Mouse (Mus musculus) embryonic facial prominence, embryonic 12.5 days (tissue): ENCODE measurements around the gene Pde10a. TPM values are rescaled to one million over a fixed set of nuclear protein-coding genes. Genes with fewer than 3 reads are reported as not detected.

Experiments
- ATAC-seq: fragments of 200-750 bp; cut with Nextera tagmentation; 2 replicates; pipeline ENCODE4 v1.8.0; 2017; ENCODE audit not compliant: insufficient number of reproducible peaks, insufficient read depth, low FRiP score, low TSS enrichment
- H3K27ac ChIP-seq: fragments of 300-500 bp; sonication (generic); 2 replicates; pipeline ENCODE4 v1.5.1; 2016; ENCODE audit warnings: mild to moderate bottlenecking
- H3K27me3 ChIP-seq: fragments of 300-500 bp; sonication (generic); 2 replicates; pipeline ENCODE4 v1.6.1; 2016; ENCODE audit warnings: mild to moderate bottlenecking, moderate library complexity
- H3K36me3 ChIP-seq: fragments of 300-500 bp; sonication (generic); 2 replicates; pipeline ENCODE4 v1.6.1; 2016; ENCODE audit warnings: mild to moderate bottlenecking
- H3K4me1 ChIP-seq: fragments of 300-500 bp; sonication (generic); 2 replicates; pipeline ENCODE4 v1.6.1; 2016
- H3K4me2 ChIP-seq: fragments of 300-500 bp; sonication (generic); replicated peaks from 2 replicates; pipeline ENCODE4 v1.6.1; 2016; ENCODE audit warnings: mild to moderate bottlenecking, moderate library complexity
- H3K4me3 ChIP-seq: fragments of 300-500 bp; sonication (generic); 2 replicates; pipeline ENCODE4 v1.5.1; 2016; ENCODE audit warnings: mild to moderate bottlenecking
- H3K9ac ChIP-seq: fragments of 300-500 bp; sonication (generic); 2 replicates; pipeline ENCODE4 v1.6.1; 2016; ENCODE audit warnings: mild to moderate bottlenecking, moderate library complexity
- H3K9me3 ChIP-seq: fragments of 300-500 bp; sonication (generic); 2 replicates; pipeline ENCODE4 v1.6.1; 2016; ENCODE audit warnings: mild to moderate bottlenecking, moderate library complexity
- WGBS: fragments of 180-500 bp; shearing (Covaris S2); methylation state at CpG from one replicate; pipeline ENCODE4 v1.1.7; 2016; 5-methylcytosine and 5-hydroxymethylcytosine counted together
- polyA plus RNA-seq: library from polyadenylated mRNA; unstranded; fragments of >200 nt; fragmentation: Nextera tagmentation; extraction: Ambion mirVana; gene quantifications from 2 replicates; pipeline ENCODE4 v1.2.1, GENCODE M21; 2016

The Pde10a gene
- polyA plus RNA-seq, result 3.9 and 4.9 TPM in 2 replicates

- WGBS, result 4% methylated on average over 18 of the region's 22 CpGs
- H3K4me2 ChIP-seq, result peak within 1 kb of the TSS; percentile 97
- ATAC-seq, result 0 out of 2 replicates have a peak, but pooled peaks have one; percentile 7
- peak within 1 kb of the TSS; percentile 51 for H3K4me3 ChIP-seq
- H3K27me3 ChIP-seq, result peaks cover 60% of the 10 kb centered on the region
- no peaks in the 10 kb centered on the region for H3K36me3 ChIP-seq
- H3K9ac ChIP-seq, result peak within 1 kb of the TSS; percentile 50
- H3K4me1 ChIP-seq, result peaks cover 21% of the 10 kb centered on the region
- H3K9me3 ChIP-seq, result no peaks in the 10 kb centered on the region
- no peak within 1 kb of the TSS for H3K27ac ChIP-seq
These were observed at the start of gene Pde10a for GRCm38 (mm10) chr17:8525225-8525721. Gene Pde10a (plus strand): TSS chr17:8525372.

DNA sequence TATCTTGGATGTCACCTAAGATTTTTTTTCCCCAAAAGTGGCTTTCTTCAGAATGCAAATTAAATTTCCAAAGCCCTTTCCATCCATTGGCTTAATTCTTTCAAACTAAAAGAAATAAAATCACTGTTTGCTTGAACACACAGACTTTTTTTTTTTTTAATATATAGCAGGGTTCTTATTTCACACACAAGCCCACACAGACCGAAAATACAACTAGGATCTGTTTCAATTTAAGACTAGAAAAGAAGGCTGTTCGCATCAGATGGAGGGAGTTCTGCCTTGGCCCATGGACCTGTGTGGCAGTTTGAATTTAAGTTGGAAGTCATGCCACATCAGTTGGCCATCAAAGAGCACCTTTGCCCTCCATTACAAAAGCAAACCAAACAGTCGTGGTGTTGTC, 46.6 kb upstream of the Pde10a start:
- no peak overlapping the region for H3K9ac ChIP-seq
- no peak overlapping the region for H3K4me2 ChIP-seq
- H3K9me3 ChIP-seq, result no peaks in the 10 kb centered on the region
- no peaks in the 10 kb centered on the region for H3K36me3 ChIP-seq
- H3K4me3 ChIP-seq, result no peak overlapping the region
- H3K4me1 ChIP-seq, result no peaks in the 10 kb centered on the region
- no peak for ATAC-seq
- H3K27ac ChIP-seq, result no peak overlapping the region
- WGBS, result 57% methylated on average over 3 of the region's 3 CpGs
- H3K27me3 ChIP-seq, result no peaks in the 10 kb centered on the region

DNA sequence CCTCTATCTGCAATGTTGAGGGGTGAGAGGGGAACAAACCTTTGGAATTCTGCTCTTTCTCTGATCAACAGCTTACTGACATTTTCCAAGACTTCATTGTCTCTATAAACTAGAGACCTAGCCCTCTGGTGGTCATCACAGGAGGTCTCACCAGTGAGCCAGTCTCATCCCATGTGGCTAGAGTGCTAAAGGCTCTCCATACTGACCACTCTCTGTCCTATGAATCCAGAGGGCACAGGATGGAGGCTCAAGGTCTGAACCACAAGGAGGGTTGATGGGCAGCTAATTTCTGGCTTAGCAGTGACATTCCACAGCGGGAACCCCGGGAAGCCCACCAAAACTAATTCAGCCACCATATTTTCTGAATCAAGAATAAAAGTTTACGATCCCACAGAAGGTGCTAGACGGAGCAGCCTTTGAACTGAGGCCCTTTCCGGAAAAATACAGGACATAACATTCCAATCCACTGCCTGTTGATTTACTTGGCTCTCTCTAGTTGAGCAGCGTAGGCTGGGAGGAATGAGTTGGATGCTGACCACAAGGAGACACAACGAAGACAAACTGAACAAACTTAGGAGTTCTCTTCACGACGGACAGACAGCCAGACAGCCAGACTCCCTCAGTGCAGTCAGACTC, 45.6 kb upstream of the Pde10a start:
- Histone ChIP-seq H3K27me3 (no peaks in the 10 kb centered on the region), H3K4me2 (no peak overlapping the region), H3K36me3 (no peaks in the 10 kb centered on the region), H3K4me1 (no peaks in the 10 kb centered on the region), H3K9me3 (no peaks in the 10 kb centered on the region), H3K9ac (no peak overlapping the region), H3K27ac (no peak overlapping the region), H3K4me3 (no peak overlapping the region)
- no peak for ATAC-seq
- WGBS, result 81% methylated on average over 9 of the region's 9 CpGs

- H3K27ac ChIP-seq, result no peak overlapping the region
- H3K9ac ChIP-seq, result no peak overlapping the region
- no peaks in the 10 kb centered on the region for H3K27me3 ChIP-seq
- no peaks in the 10 kb centered on the region for H3K9me3 ChIP-seq
- no peak for ATAC-seq
- no peaks in the 10 kb centered on the region for H3K36me3 ChIP-seq
- H3K4me3 ChIP-seq, result no peak overlapping the region
- H3K4me1 ChIP-seq, result no peaks in the 10 kb centered on the region
- H3K4me2 ChIP-seq, result no peak overlapping the region
- 87% methylated on average over 10 of the region's 10 CpGs for WGBS
These were observed 43.4 kb upstream of the Pde10a start for GRCm38 (mm10) chr17:8481797-8482196.

DNA sequence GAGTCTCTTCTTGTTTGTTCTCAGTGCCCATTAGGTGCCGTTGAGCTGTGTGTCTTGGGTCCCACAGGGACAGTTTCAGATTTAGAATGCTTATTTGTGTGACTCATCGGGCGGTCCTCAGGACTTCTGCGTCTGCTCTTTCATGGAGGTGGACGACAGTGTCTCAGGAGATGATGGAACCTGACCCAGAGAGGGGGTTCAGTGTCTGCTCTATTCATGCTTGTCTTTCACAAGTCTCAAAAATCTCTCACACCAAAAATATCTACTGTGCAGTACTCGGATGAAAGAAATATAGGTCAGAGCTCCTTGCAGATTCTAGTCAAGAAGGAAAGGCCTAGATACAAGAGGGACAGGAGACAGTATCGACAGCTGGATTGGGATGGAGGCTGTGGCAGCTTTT, 42.3 kb upstream of the Pde10a start:
- ATAC-seq, result no peak
- Histone ChIP-seq H3K27ac (no peak overlapping the region), H3K4me2 (no peak overlapping the region), H3K9me3 (no peaks in the 10 kb centered on the region), H3K4me3 (no peak overlapping the region), H3K27me3 (no peaks in the 10 kb centered on the region), H3K36me3 (no peaks in the 10 kb centered on the region), H3K4me1 (no peaks in the 10 kb centered on the region), H3K9ac (no peak overlapping the region)
- WGBS, result 79% methylated on average over 7 of the region's 7 CpGs

GRCm38 (mm10) chr17:8484246-8484645, 40.9 kb upstream of the Pde10a start:
- H3K4me1 ChIP-seq, result no peaks in the 10 kb centered on the region
- 59% methylated on average over 3 of the region's 3 CpGs for WGBS
- no peak overlapping the region for H3K4me2 ChIP-seq
- H3K27ac ChIP-seq, result no peak overlapping the region
- no peaks in the 10 kb centered on the region for H3K36me3 ChIP-seq
- H3K9ac ChIP-seq, result no peak overlapping the region
- H3K4me3 ChIP-seq, result no peak overlapping the region
- no peaks in the 10 kb centered on the region for H3K27me3 ChIP-seq
- no peak for ATAC-seq
- H3K9me3 ChIP-seq, result no peaks in the 10 kb centered on the region

GRCm38 (mm10) chr17:8485146-8485545, 40.0 kb upstream of the Pde10a start:
- no peaks in the 10 kb centered on the region for H3K36me3 ChIP-seq
- no peak overlapping the region for H3K9ac ChIP-seq
- no peaks in the 10 kb centered on the region for H3K27me3 ChIP-seq
- H3K27ac ChIP-seq, result no peak overlapping the region
- no peak overlapping the region for H3K4me2 ChIP-seq
- no peak for ATAC-seq
- no peaks in the 10 kb centered on the region for H3K9me3 ChIP-seq
- H3K4me3 ChIP-seq, result no peak overlapping the region
- H3K4me1 ChIP-seq, result no peaks in the 10 kb centered on the region

DNA sequence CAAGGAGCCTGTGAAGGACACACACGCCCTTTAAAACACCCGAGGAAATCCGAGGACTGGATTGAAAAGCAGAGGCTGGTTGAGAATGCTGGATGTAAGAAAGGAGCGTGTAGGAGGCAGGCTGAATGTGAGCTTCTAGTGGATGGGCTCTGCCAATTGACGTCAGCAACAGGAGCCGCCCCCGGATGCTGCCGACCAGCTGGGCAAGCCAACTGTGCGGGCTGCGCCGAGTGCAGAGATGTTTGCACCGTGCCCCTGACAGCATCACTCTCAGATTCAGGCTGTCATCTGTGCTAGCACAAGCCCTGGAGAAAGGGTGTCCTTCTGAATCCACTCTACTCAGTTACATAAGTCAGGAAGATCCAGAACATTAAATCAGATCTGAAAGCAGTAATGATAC, 37.3 kb upstream of the Pde10a start:
- no peak overlapping the region for H3K4me3 ChIP-seq
- ATAC-seq, result no peak
- H3K27me3 ChIP-seq, result no peaks in the 10 kb centered on the region
- H3K4me1 ChIP-seq, result no peaks in the 10 kb centered on the region
- no peak overlapping the region for H3K9ac ChIP-seq
- no peaks in the 10 kb centered on the region for H3K9me3 ChIP-seq
- H3K4me2 ChIP-seq, result no peak overlapping the region
- H3K36me3 ChIP-seq, result no peaks in the 10 kb centered on the region
- WGBS, result 59% methylated on average over 12 of the region's 12 CpGs
- H3K27ac ChIP-seq, result no peak overlapping the region

GRCm38 (mm10) chr17:8490971-8491370, 34.2 kb upstream of the Pde10a start:
- Histone ChIP-seq H3K4me2 (no peak overlapping the region), H3K9me3 (no peaks in the 10 kb centered on the region), H3K27me3 (no peaks in the 10 kb centered on the region), H3K4me3 (no peak overlapping the region), H3K9ac (no peak overlapping the region), H3K36me3 (no peaks in the 10 kb centered on the region), H3K4me1 (no peaks in the 10 kb centered on the region), H3K27ac (no peak overlapping the region)
- no peak for ATAC-seq
- WGBS, result 80% methylated on average over 5 of the region's 5 CpGs

GRCm38 (mm10) chr17:8493461-8493860, 31.7 kb upstream of the Pde10a start:
- WGBS, result 85% methylated on average over 4 of the region's 4 CpGs

GRCm38 (mm10) chr17:8498151-8498550, 27.0 kb upstream of the Pde10a start:
- no peak for ATAC-seq
- Histone ChIP-seq H3K4me1 (peaks cover 6% of the 10 kb centered on the region; the same call in 1 of the 2 replicates), H3K9me3 (no peaks in the 10 kb centered on the region), H3K27me3 (no peaks in the 10 kb centered on the region), H3K27ac (no peak overlapping the region), H3K4me2 (no peak overlapping the region), H3K9ac (no peak overlapping the region), H3K4me3 (no peak overlapping the region), H3K36me3 (no peaks in the 10 kb centered on the region)
- 80% methylated on average over 1 of the region's 1 CpGs for WGBS

More at GRCm38 (mm10) chr17:8493461-8493860, 31.7 kb upstream of the Pde10a start:
- no peak for ATAC-seq
- no peak overlapping the region for H3K27ac ChIP-seq
- H3K36me3 ChIP-seq, result no peaks in the 10 kb centered on the region
- no peaks in the 10 kb centered on the region for H3K27me3 ChIP-seq
- H3K9me3 ChIP-seq, result no peaks in the 10 kb centered on the region
- H3K9ac ChIP-seq, result no peak overlapping the region
- no peaks in the 10 kb centered on the region for H3K4me1 ChIP-seq
- no peak overlapping the region for H3K4me3 ChIP-seq
- no peak overlapping the region for H3K4me2 ChIP-seq

GRCm38 (mm10) chr17:8498655-8499054, 26.5 kb upstream of the Pde10a start:
- Histone ChIP-seq H3K4me3 (no peak overlapping the region), H3K9me3 (no peaks in the 10 kb centered on the region), H3K36me3 (no peaks in the 10 kb centered on the region), H3K27me3 (no peaks in the 10 kb centered on the region), H3K27ac (no peak overlapping the region), H3K4me1 (peaks cover 6% of the 10 kb centered on the region; the same call in 1 of the 2 replicates), H3K9ac (no peak overlapping the region), H3K4me2 (no peak overlapping the region)
- ATAC-seq, result no peak
- WGBS, result 49% methylated on average over 5 of the region's 5 CpGs
